Mouse (Mus musculus) neural tube, embryonic 12.5 days (tissue): Measurements from ENCODE around the gene Gsdma2. TPM values are rescaled to one million over a fixed set of nuclear protein-coding genes. Genes with fewer than 3 reads are reported as not detected.

Source experiments
- polyA plus RNA-seq: library from polyadenylated mRNA; unstranded; fragments of >200 nt; fragmentation: Nextera tagmentation; extraction: Ambion mirVana; gene quantifications from 2 replicates; pipeline ENCODE4 v1.2.1, GENCODE M21; 2016

The Gsdma2 gene
- polyA plus RNA-seq, 1 experiment from 2014 or later, result not detected

Other genes starting within 250 kb of the Gsdma2 start
- gene Pgap3, start 246.3 kb upstream of the Gsdma2 start, polyA plus RNA-seq, result 9.0 and 9.5 TPM in 2 replicates
- 16.4 and 17.5 TPM in 2 replicates for gene Erbb2, start 234.3 kb upstream of the Gsdma2 start, polyA plus RNA-seq
- gene Mien1, start 207.8 kb upstream of the Gsdma2 start, polyA plus RNA-seq, result 192 and 196 TPM in 2 replicates
- 0.66 and 0.99 TPM in 2 replicates for gene Grb7, start 200.4 kb upstream of the Gsdma2 start, polyA plus RNA-seq
- gene Ikzf3, start 100.7 kb upstream of the Gsdma2 start, polyA plus RNA-seq, result 0.25 and 0.34 TPM in 2 replicates
- 0.15 TPM in 1 of 2 replicates, not detected in the other for gene Zpbp2, start 95.7 kb upstream of the Gsdma2 start, polyA plus RNA-seq
- 70.4 and 72.2 TPM in 2 replicates for gene Ormdl3, start 59.4 kb upstream of the Gsdma2 start, polyA plus RNA-seq
- not detected in 2 replicates for gene Lrrc3c, start 48.5 kb upstream of the Gsdma2 start, polyA plus RNA-seq
- 0.82 and 1.0 TPM in 2 replicates for gene Gm12355, start 21.1 kb upstream of the Gsdma2 start, polyA plus RNA-seq
- gene Gsdma3, start 20.4 kb upstream of the Gsdma2 start, polyA plus RNA-seq, result not detected in 2 replicates
- gene Gsdma, start 17.6 kb downstream of the Gsdma2 start, polyA plus RNA-seq, result not detected in 2 replicates
- gene Psmd3, start 35.8 kb downstream of the Gsdma2 start, polyA plus RNA-seq, result 231 and 234 TPM in 2 replicates
- gene Csf3, start 54.5 kb downstream of the Gsdma2 start, polyA plus RNA-seq, result not detected in 2 replicates
- gene Med24, start 82.7 kb downstream of the Gsdma2 start, polyA plus RNA-seq, result 78.7 and 80.0 TPM in 2 replicates
- 56.9 and 67.0 TPM in 2 replicates for gene Thra, start 93.9 kb downstream of the Gsdma2 start, polyA plus RNA-seq
- 1.5 and 2.1 TPM in 2 replicates for gene Nr1d1, start 128.6 kb downstream of the Gsdma2 start, polyA plus RNA-seq
- gene Msl1, start 148.8 kb downstream of the Gsdma2 start, polyA plus RNA-seq, result 37.0 and 40.8 TPM in 2 replicates
- 65.1 and 68.5 TPM in 2 replicates for gene Casc3, start 158.1 kb downstream of the Gsdma2 start, polyA plus RNA-seq
- gene Rapgefl1, start 190.0 kb downstream of the Gsdma2 start, polyA plus RNA-seq, result 4.4 and 4.7 TPM in 2 replicates
- gene Wipf2, start 216.9 kb downstream of the Gsdma2 start, polyA plus RNA-seq, result 4.2 and 5.4 TPM in 2 replicates